Mouse (Mus musculus): Measurements from ENCODE around the gene Cped1.

Cped1 gene

GRCm38 (mm10) chr6:22168388-22168787 is 182.7 kb downstream of the Cped1 start:
- DNase-seq (ENCODE audit: low read depth, low spot score) = no peak

GRCm38 (mm10) chr6:22178721-22179295 is 193.1 kb downstream of the Cped1 start:
- DNase-seq (ENCODE audit: low read depth, low spot score) = no peak

GRCm38 (mm10) chr6:22180316-22180715 is 194.6 kb downstream of the Cped1 start:
- no peak for DNase-seq (ENCODE audit: low read depth, low spot score)

- DNase-seq (ENCODE audit: low read depth, low spot score) = no peak
These were observed 201.3 kb downstream of the Cped1 start for GRCm38 (mm10) chr6:22186967-22187366.

GRCm38 (mm10) chr6:22189346-22190335 is 203.9 kb downstream of the Cped1 start:
- DNase-seq (ENCODE audit: low read depth, low spot score) = no peak

GRCm38 (mm10) chr6:22198603-22199002 is 212.9 kb downstream of the Cped1 start:
- no peak for DNase-seq (ENCODE audit: low read depth, low spot score)

- no peak for DNase-seq (ENCODE audit: low read depth, low spot score)
These were observed 213.8 kb downstream of the Cped1 start for GRCm38 (mm10) chr6:22199473-22199872.

GRCm38 (mm10) chr6:22200133-22200532 is 214.4 kb downstream of the Cped1 start:
- no peak for DNase-seq (ENCODE audit: low read depth, low spot score)

GRCm38 (mm10) chr6:22201879-22202278 is 216.2 kb downstream of the Cped1 start:
- no peak for DNase-seq (ENCODE audit: low read depth, low spot score)

- no peak for DNase-seq (ENCODE audit: low read depth, low spot score)
These were observed 219.5 kb downstream of the Cped1 start for GRCm38 (mm10) chr6:22205030-22205750.

- no peak for DNase-seq (ENCODE audit: low read depth, low spot score)
These were observed 220.0 kb downstream of the Cped1 start for GRCm38 (mm10) chr6:22205751-22206121.

- no peak for DNase-seq (ENCODE audit: low read depth, low spot score)
These were observed 220.5 kb downstream of the Cped1 start for GRCm38 (mm10) chr6:22206179-22206578.

GRCm38 (mm10) chr6:22206630-22207293 is 221.0 kb downstream of the Cped1 start:
- DNase-seq (ENCODE audit: low read depth, low spot score) = no peak

GRCm38 (mm10) chr6:22212158-22212557 is 226.4 kb downstream of the Cped1 start:
- DNase-seq (ENCODE audit: low read depth, low spot score) = no peak

GRCm38 (mm10) chr6:22213187-22213586 is 227.5 kb downstream of the Cped1 start:
- DNase-seq (ENCODE audit: low read depth, low spot score) = no peak

GRCm38 (mm10) chr6:22213813-22214212 is 228.1 kb downstream of the Cped1 start:
- no peak for DNase-seq (ENCODE audit: low read depth, low spot score)

- DNase-seq (ENCODE audit: low read depth, low spot score) = no peak
These were observed 228.9 kb downstream of the Cped1 start for GRCm38 (mm10) chr6:22214665-22215064.

- no peak for DNase-seq (ENCODE audit: low read depth, low spot score)
These were observed 230.7 kb downstream of the Cped1 start for GRCm38 (mm10) chr6:22216276-22216973.

GRCm38 (mm10) chr6:22221134-22221533 is 235.4 kb downstream of the Cped1 start:
- no peak for DNase-seq (ENCODE audit: low read depth, low spot score)

GRCm38 (mm10) chr6:22222087-22222486 is 236.4 kb downstream of the Cped1 start:
- no peak for DNase-seq (ENCODE audit: low read depth, low spot score)

- no peak for DNase-seq (ENCODE audit: low read depth, low spot score)
These were observed 237.2 kb downstream of the Cped1 start for GRCm38 (mm10) chr6:22222947-22223346.
